Mouse (Mus musculus) T-helper 17 cell (primary cell): Measurements from ENCODE around the gene Adamtsl1.

Experiments used
- in situ Hi-C, 2 experiments: fragments of 300-600 bp; cut with MboI, MseI; formaldehyde crosslinking; loops; 1 replicate in 1 of 2; 2 replicates in 1 of 2; pipeline ENCODE4 v1.15.1; 2025; ENCODE audit warnings: high pct_unique_total_duplicates in 2 of 2

Adamtsl1 gene

DNA sequence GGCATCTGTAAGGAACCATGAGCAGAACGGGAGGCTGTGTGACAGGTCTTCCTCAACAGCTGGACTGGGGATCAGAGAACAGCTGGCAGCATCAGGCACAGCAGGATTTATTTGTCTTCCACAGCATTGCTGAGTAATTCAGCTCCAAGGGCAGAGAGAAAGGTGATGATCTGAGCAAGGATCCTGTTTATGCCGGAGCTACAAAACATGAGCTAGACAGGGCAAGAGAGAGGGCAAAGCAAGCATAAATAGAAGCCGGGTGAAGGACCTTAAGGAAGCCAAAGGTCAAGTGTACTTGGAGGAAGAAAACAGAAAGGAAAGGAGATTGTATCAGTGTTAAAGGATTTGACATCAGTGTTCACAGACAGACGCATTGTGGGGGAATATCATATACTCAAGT lies 158.3 kb downstream of the Adamtsl1 start:
- in situ Hi-C loops: no loop called here

- in situ Hi-C loops: no loop called here
Measured at GRCm38 (mm10) chr4:85677621-85678020, 163.6 kb downstream of the Adamtsl1 start.

DNA sequence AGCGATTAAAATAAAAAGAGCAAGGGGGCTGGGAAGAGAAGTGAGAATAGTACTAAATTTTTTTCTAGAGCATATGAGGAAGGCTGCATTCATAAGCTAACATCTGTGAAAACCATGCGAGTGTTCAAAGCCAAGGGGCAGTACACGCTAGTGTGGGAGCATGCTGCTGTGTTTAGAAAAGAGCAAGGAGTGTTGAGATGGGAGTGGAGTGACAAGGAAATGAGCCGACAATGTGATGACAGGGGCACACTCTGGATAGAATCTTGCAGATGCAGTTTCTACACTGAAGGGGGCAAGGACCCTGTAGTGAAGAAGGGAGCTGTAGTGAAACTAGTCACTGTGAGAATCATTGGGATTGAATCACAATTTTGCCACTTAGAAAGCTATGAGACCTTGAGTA lies 172.2 kb downstream of the Adamtsl1 start:
- in situ Hi-C loops: no loop called here

DNA sequence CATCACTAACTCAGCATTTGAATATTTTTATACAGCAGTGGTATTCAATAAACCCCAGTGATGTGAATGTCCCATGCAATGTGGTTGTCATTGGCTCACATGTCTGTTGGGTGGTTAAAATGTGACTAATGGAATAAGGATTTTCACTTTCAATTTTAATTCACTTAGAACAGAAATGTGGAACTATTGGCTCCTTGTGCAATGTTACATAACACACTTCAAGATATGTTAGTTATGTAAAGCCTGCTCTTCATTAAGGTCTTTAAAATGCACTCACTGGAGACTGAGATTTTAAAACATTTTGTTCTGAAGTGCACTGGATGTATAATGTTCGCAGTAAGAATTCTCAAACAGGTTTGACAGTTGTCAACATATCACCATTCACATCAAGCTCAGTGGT lies 181.3 kb downstream of the Adamtsl1 start:
- in situ Hi-C loops: no loop called here

GRCm38 (mm10) chr4:85707352-85708057 lies 193.5 kb downstream of the Adamtsl1 start:
- in situ Hi-C loops: no loop called here

DNA sequence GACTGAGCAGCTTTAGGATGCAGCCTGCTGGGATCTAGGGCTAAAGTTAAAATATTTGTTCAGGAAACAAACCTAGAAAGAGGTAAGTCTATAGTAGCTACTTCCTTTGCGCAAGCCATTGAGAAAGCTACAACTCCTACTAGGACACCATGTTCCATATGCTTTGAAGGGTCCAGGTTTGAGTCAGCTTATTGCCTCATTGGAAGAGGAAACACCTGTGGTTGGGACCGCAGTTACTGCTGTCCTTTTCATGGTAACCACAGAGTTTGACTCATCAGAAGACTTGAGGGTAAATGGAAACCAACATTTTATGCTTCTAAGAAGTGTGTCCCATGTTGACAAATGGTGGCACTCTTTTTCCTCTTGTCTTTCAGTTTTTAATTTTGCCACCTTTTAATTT lies 195.7 kb downstream of the Adamtsl1 start:
- in situ Hi-C loops: no loop called here

DNA sequence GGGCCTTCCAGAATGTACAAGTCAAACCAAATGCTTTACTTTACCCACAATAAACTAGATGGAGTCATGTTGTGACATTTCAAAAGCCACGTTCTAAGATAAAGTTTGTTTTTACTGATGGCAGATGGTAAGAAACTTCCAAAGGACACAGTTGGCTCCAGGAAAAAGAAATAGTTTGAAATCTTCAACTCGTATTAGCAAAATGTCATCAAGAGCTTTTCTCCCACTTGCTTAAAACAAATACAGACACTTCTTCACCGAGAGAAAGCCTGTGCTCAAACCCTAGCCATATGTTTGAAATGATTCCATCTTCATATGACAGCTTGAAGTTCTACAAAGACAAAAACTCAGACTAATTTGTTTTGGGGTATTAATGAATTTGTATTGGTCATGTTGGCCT lies 211.0 kb downstream of the Adamtsl1 start:
- in situ Hi-C loops: no loop called here

GRCm38 (mm10) chr4:85727731-85728130 lies 213.8 kb downstream of the Adamtsl1 start:
- in situ Hi-C loops: no loop called here

DNA sequence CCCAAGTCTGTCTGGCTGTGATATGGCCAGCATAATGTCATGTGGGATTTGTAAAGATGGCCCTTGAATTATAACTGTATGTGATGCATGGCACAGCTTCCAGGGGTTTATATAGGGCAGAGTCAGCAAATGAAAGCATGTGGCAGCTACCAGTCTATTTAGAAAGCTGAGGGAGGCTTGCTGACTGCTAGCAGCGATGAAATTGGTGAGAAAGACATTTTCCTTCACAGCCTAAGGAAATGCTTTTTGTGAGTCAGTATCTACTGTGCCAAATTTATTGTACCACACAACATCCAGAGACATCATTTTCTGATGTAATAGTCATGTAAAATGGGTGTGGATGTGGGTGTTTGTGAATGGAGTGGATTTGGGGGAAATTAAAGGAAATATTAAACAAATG lies 214.4 kb downstream of the Adamtsl1 start:
- in situ Hi-C loops: no loop called here

- in situ Hi-C loops: no loop called here
Measured at GRCm38 (mm10) chr4:85740478-85740877, 226.5 kb downstream of the Adamtsl1 start.

DNA sequence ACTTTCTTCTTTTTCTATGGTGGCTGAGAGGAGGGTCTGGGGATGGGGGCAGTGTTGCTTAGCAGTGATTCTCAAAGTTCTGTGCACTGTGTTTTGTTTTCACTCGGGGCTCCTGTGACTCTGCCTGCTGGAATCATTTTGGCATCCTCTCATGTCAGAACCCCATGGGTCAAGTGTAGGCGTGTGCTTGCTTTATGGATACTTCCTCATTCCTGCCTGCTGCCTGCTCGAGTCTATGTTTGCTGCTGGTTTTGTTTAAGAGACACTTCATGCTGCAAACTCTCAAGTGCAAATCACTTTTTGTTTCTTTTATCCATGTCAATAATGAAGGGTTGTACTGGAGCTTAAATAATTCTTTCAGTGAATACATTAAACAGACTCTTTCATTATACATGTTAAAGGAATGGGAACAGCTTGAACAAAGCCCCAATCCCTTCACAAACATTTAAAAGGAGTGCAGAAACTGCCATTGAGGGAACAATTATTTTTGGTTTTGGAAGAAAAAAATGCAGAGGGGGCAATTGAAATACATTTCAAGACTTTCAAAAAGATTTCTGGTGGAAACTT lies 227.9 kb downstream of the Adamtsl1 start:
- in situ Hi-C loops: no loop called here

DNA sequence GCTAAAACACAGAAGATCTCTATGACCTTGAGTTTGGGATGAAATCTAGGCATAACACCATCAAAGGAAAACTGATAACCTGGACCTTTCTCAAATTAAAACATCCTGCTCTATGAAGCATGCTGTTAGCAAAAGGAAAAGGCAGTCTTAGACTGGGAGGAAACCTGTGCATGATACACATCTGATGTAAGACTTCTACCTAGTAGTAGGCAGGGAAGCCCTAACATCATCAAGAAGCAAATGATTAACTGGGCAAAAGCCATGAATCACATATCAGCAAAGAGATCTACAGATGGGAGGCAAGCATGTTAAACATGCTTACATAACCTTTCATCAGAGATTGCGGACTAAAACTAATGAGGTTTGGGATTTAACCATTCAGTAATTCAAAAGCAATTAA lies 229.5 kb downstream of the Adamtsl1 start:
- in situ Hi-C loops: no loop called here

GRCm38 (mm10) chr4:85762684-85763083 lies 248.7 kb downstream of the Adamtsl1 start:
- in situ Hi-C loops: no loop called here

- in situ Hi-C loops: no loop called here
Measured at GRCm38 (mm10) chr4:85763161-85764014, 249.4 kb downstream of the Adamtsl1 start.

DNA sequence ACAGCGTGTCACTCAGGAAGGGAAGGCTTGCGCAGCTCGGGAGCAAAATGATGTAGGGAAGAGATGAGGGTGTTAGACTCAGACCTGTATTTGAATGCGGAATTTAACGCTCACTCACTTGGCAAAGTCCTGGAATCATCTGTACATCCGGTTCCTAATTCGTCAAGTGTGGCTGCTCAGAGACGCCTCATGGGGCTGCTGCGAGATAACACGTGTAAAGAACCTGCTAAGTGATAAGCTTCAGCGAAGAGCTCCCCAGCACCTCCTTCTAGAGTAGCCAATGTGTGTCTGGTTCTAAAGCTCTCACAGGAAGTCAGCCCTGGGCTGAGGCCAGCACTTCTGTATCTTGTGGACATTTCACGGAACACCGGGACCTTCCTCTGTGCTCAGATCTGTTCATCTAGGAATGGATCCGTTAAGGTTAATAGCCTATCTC lies 250.1 kb downstream of the Adamtsl1 start:
- in situ Hi-C loops: no loop called here

DNA sequence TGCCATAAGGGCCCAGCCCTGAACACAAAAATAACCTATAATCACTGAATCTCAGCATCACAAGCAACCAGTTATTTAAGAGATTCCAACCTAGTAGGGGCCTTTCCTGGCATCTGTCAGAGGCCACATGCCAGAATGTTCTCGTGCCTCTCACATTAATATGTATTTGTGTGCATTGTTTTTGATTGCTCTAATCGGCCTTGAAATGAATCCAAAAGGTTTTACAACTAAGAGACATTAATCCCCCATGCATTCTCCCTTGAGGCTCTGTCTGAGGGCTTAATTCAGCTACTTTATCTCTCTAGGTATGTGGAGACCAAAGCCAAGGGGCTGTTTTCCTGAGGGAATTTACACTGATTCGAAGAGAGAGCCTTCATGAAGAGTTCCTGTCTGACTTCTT lies 250.5 kb downstream of the Adamtsl1 start:
- in situ Hi-C loops: no loop called here

DNA sequence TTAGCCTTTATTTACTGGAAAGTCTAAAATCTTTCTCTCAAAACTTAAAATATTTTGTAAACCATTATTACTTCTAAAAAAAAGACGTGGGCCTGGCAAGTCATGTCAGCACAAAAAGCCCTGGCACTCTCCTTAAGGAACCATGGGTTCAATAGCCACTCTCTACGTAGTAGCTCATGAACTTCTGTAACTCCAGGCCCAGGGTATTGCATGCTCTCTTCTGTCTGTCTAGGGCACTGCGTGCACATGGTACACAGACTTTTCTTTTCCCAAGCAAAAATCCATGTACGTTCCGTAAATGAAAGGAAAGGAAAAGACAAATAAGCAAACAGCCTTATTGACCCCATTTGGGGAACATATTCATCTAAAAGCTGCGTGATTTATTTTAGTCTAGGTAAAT lies 253.7 kb downstream of the Adamtsl1 start:
- in situ Hi-C loops: loop anchor here in 1 of 2 experiments (5.0 kb wide), 1 partner anchor 560 kb away; no protein-coding TSS in a partner anchor

DNA sequence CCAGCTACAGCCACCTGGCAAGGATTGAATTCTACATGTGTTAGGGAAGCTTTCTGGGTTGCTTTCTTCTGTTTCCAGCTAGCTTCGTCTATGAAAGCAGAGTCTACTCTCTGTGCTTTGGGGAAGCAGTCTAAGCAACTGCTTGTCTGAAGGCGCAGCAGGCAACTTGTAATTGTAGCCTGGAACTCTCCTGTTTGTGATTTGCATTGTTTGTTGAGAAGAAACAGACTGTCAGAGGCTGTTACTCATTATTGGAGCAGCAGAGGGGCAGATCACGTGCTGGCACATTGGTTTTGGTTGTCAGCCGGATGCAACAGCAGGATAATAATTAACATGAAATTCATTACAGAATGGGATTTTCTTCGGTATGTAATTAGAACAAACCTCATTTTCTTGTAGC lies 254.1 kb downstream of the Adamtsl1 start:
- in situ Hi-C loops: loop anchor here in 1 of 2 experiments (5.0 kb wide), 1 partner anchor 559 kb away; no protein-coding TSS in a partner anchor

DNA sequence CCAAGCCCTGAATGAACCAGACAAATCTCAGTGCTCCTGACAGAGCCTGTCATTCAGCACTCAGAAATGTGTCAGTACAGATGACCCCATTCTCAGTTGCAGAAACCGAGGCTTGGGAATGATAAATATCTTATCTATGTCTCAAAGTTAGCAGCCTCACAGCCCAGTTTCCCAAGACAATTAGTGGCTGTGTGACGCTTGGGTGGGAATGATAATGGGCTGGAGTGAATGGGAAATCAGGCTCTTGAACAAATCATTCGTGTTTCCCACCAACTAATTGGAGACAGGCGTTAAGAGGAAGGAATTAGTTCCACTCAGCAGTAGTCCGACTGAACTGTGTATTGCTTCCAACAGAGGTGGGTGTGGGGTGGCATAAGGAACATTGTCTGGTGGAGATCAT lies 268.5 kb downstream of the Adamtsl1 start:
- in situ Hi-C loops: no loop called here

DNA sequence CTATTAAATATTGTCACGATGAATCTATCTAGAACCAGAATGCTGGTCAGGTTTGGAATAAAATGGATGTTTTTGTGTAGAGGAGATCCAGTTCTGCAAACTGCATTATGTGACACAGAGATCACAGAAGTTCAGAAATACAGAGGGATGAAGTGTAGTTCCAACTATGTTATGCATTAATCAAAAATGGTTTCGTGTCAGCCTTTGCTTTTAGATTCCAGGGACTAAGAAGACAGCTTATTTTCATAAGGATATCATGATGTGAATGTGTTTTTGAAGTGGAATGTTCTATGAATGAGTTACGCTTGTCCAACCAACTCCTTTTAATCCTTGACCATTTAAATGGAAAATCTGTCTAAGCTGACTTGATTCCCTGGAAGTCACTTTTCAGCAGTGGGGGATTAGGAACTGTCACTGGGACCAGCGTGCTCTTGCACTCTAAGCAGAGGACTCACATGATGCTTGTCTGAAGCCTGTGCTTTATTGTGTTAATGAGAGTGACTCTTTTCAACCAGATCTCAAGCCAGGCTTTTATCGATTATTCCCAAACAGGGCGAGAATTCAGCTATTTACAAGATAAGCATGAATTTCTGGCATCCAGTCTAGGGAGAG lies 269.9 kb downstream of the Adamtsl1 start:
- in situ Hi-C loops: no loop called here

GRCm38 (mm10) chr4:85784428-85784827 lies 270.5 kb downstream of the Adamtsl1 start:
- in situ Hi-C loops: no loop called here

GRCm38 (mm10) chr4:85790226-85790625 lies 276.3 kb downstream of the Adamtsl1 start:
- in situ Hi-C loops: no loop called here
